Mouse (Mus musculus) embryo, embryonic 11.5 days (tissue): ENCODE data around the gene Lrrk1.

ENCODE experiments used
- DNase-seq: peaks from one replicate; pipeline ENCODE4 v3.0.0-alpha.2; 2012; ENCODE audit warnings: low read depth, low spot score

Gene Lrrk1

GRCm38 (mm10) chr7:66384891-66385290, 3.3 kb downstream of the Lrrk1 start:
- no peak for DNase-seq

GRCm38 (mm10) chr7:66384213-66384612, 3.9 kb downstream of the Lrrk1 start:
- no peak for DNase-seq

- DNase-seq: no peak
These were observed 11.6 kb downstream of the Lrrk1 start for GRCm38 (mm10) chr7:66376560-66376959.

GRCm38 (mm10) chr7:66375736-66376135, 12.4 kb downstream of the Lrrk1 start:
- DNase-seq: no peak

- DNase-seq: no peak
These were observed 14.8 kb downstream of the Lrrk1 start for GRCm38 (mm10) chr7:66373391-66373790.

- no peak for DNase-seq
These were observed 17.2 kb downstream of the Lrrk1 start for GRCm38 (mm10) chr7:66370970-66371369.

GRCm38 (mm10) chr7:66369934-66370445, 18.2 kb downstream of the Lrrk1 start:
- DNase-seq: no peak

- no peak for DNase-seq
These were observed 18.8 kb downstream of the Lrrk1 start for GRCm38 (mm10) chr7:66369071-66369933.

GRCm38 (mm10) chr7:66365904-66366303, 22.2 kb downstream of the Lrrk1 start, which contains the start of gene Gm10974:
Gene Gm10974 (plus strand): TSS chr7:66365905.
- no peak for DNase-seq

GRCm38 (mm10) chr7:66365411-66365810, 22.7 kb downstream of the Lrrk1 start:
- DNase-seq: no peak

- DNase-seq: no peak
These were observed 23.7 kb downstream of the Lrrk1 start for GRCm38 (mm10) chr7:66364491-66364890.

GRCm38 (mm10) chr7:66359044-66359443, 29.1 kb downstream of the Lrrk1 start:
- DNase-seq: no peak

GRCm38 (mm10) chr7:66358461-66358860, 29.7 kb downstream of the Lrrk1 start:
- no peak for DNase-seq

- DNase-seq: no peak
These were observed 32.2 kb downstream of the Lrrk1 start for GRCm38 (mm10) chr7:66355791-66356522.

- no peak for DNase-seq
These were observed 33.2 kb downstream of the Lrrk1 start for GRCm38 (mm10) chr7:66354911-66355310.

GRCm38 (mm10) chr7:66351074-66351473, 37.1 kb downstream of the Lrrk1 start:
- no peak for DNase-seq

GRCm38 (mm10) chr7:66349670-66350069, 38.5 kb downstream of the Lrrk1 start:
- DNase-seq: no peak

GRCm38 (mm10) chr7:66348588-66348987, 39.6 kb downstream of the Lrrk1 start:
- DNase-seq: no peak

GRCm38 (mm10) chr7:66346959-66347663, 41.0 kb downstream of the Lrrk1 start:
- DNase-seq: no peak

- DNase-seq: no peak
These were observed 44.8 kb downstream of the Lrrk1 start for GRCm38 (mm10) chr7:66343307-66343706.

- no peak for DNase-seq
These were observed 45.3 kb downstream of the Lrrk1 start for GRCm38 (mm10) chr7:66342831-66343230.

GRCm38 (mm10) chr7:66342323-66342722, 45.8 kb downstream of the Lrrk1 start:
- peak; percentile 17 for DNase-seq
